Mouse (Mus musculus) gastrocnemius, postnatal 10 days (tissue): ENCODE data around the gene Ube4a. TPM values are rescaled to one million over a fixed set of nuclear protein-coding genes. Genes with fewer than 3 reads are reported as not detected.
A peak's percentile ranks its signal among the peaks of the same experiment; 100 is the strongest.

Source experiments
- DNase-seq: peaks from one replicate; pipeline ENCODE4 v3.0.0; 2021; ENCODE audit warnings: mixed read lengths
- long read RNA-seq, 2 experiments: library from polyadenylated mRNA; stranded (forward); transcript quantifications; one replicate each; pipeline ENCODE4 v2.0.0; 2021
- total RNA-seq, 2 experiments: library from RNA; stranded (reverse); gene quantifications; 2 replicates each; pipeline ENCODE4 v1.2.3; 2021

The Ube4a gene
- total RNA-seq, result 10 to 100 TPM; 30.5 to 34.3 TPM
- long read RNA-seq, experiment 1, partial matches to known transcripts, result 0 of 5 reads
- long read RNA-seq, experiment 1, other reads (novel, unspliced or antisense), result 5 of 5 reads
- long read RNA-seq, experiment 2, partial matches to known transcripts, result 0 of 2 reads
- long read RNA-seq, experiment 2, other reads (novel, unspliced or antisense), result 2 of 2 reads

DNA sequence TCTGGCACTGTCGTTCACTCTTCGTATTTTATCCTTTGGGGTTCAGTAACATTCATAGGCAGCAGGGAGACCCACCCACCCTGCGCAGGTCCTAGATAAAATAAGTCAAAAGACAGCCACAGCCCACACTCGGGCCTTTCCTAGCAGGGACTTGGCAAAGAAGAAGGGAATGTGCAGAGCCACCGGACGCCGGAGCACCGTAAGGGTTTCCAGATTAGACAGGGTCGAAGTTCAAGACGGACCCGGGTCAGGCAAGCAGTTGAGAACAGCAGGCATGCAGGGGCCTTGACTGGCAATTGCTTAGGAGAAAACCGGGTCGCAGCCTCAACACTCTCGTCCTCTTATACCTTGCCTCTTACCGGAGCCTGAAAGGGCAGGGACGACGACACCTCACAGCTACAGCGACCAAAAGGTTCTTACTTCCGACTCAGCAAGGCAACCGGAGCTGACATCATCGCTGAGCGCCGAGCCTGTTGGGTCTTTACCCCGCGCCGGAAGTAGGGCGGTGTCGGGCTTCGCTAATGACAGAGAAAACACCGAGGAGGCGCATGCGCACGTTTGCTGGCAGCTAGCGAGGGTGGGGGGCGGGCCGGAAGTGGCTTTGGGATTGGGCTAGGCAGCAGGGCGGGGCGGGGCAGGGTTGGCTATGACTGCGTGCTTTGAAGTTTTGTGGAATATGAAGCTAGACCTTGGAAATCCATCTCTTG, at the start of gene Ube4a:
TSS of gene Ube4a (minus strand) at position 475 of the 707 bp plus-strand sequence.
- DNase-seq, result peak; percentile 99

DNA sequence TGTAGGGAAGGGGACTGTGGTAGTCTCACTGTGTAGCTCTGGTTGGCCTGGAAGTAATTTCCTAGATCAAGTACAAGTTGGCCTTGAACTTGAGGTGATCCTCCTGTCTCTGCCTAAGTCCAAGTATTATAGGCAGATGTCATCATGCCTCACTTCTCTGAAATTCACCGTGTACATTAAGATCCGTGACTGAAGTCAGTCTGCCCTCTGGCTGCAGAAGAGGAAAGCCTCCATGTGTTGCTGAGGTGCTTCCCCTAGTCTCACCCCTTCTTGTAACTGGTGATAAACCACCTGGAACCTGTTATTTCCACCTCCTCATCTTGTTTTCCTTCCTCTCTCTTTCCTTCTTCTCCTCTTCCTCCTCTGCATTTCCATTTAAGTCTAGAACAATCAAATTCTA, 49.5 kb upstream of the Ube4a start:
- no peak for DNase-seq

DNA sequence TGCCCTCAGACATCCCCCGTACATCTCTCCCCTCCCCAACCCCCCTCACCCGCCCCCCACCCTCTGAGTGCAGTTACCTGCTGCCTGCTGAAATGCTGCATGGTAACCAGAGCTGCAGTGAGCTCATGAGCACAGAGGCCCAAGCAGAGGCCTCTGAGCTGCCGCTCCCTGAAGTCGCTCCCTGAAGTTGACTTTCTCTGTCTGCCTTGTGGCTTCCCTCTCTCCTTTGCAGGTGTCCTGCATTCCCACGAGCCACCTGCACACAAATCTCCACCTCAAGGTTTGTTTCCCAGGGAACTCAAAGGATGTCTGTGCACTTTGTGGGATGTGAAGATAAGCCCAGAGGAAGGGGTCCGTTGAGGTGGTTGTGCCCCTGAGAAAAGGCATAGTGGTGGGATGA, 45.9 kb upstream of the Ube4a start:
- DNase-seq, result no peak

GRCm38 (mm10) chr9:45010461-45010860, 45.1 kb upstream of the Ube4a start:
- DNase-seq, result no peak

GRCm38 (mm10) chr9:45009180-45010078, 44.0 kb upstream of the Ube4a start, which contains the start of gene Cd3e:
TSS of gene Cd3e (minus strand) at chr9:45009627.
- DNase-seq, result no peak

- DNase-seq, result no peak
Observed at GRCm38 (mm10) chr9:45008342-45008741, 42.9 kb upstream of the Ube4a start.

DNA sequence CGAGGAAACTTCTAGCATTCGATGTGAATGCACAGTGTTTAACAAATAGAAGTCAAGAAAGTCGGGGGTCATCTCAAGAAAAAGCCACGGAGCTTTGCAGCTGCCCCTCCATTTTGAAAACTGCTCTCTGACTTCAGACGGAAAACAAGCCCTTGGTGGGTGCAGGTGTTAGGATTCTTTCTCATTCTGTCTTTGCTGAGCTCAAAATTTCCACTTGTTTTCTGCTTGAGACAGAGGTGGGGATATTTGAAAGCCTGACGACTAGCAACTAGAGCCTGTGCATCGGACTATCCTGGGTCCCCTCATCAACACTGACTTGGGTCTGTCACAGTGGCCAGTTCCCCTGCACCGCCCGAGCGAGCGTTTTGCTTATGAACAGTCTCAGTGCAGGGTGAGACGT, 42.0 kb upstream of the Ube4a start:
- no peak for DNase-seq

GRCm38 (mm10) chr9:45000249-45000648, 34.8 kb upstream of the Ube4a start:
- DNase-seq, result no peak

DNA sequence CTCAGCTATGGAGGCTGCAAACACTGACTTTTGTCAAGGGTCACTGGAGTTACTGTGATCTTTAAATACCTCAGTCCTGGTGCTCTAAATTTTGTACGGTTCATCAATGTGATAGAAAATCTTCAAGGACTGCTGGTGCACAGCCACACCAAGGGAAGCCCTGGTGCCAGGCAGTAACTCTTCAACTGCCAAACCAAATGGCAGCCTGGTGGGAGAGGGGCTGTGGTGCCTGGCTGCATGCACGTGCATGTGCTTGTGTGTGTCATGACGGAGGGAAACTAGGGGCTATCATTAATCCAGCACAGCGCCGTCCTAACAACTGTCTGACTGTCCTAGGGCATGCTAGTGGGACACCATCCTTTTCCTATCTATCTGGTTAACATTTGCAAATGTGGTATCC, 34.4 kb upstream of the Ube4a start:
- no peak for DNase-seq

DNA sequence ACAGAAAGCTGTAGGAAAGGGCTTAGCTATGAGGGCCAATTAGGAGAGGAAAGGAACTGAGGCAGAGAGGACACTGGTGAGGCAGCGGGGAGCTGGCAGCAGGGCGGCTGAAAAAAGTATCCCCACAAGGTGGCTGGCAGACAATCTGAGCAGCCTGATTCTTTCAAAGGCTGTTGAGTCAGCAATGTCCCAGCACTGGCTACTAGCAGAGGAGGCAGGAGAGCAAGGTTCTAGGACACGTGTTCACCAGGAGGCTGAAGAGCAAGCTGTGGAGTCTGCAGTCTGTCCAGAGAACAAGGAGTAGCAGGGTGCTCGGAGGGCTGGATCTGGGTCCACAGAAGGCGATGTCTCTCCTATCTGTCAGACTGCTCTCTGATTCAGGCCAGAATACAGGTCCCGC, 33.8 kb upstream of the Ube4a start:
- DNase-seq, result no peak

DNA sequence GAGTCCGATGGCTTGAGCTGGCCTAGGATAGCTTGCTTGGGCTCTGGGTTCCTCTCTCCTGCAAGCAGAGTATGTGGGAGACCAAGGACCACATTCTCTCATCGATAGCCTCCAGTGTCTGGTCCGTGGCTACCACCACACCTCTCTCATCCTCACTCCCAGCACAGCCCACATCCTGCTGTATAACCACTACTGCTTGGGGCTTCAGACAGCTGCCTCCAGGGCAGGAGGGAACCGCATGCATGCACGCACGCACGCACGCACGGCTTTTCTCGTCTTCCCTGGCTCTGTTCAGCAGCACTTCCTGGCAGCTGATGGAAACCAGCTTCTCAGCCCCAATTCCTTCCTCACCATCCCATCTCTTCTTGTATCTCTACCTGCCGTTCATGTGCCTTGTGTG, 32.7 kb upstream of the Ube4a start:
- no peak for DNase-seq

GRCm38 (mm10) chr9:44996590-44996989, 31.2 kb upstream of the Ube4a start:
- no peak for DNase-seq

DNA sequence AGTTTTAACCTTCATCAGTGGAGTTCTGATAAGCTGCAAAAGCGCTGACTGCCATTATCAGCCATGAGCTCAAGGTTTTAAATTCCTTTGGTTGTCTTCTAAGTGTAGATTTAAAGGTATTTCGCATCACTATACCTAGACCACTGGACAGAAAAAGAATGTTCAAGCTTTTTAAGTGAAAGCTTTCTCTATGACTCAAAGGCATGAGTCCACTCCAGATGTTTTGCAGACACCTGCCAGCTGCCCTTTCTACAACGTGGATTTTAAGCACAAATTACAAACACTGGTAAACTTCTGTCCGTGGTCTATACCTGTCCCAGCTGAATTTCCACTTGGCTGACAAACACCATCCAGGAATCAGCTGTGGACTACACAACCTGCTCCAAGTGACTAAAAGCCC, 29.6 kb upstream of the Ube4a start:
- no peak for DNase-seq

- no peak for DNase-seq
Observed at GRCm38 (mm10) chr9:44993268-44993667, 27.9 kb upstream of the Ube4a start.

DNA sequence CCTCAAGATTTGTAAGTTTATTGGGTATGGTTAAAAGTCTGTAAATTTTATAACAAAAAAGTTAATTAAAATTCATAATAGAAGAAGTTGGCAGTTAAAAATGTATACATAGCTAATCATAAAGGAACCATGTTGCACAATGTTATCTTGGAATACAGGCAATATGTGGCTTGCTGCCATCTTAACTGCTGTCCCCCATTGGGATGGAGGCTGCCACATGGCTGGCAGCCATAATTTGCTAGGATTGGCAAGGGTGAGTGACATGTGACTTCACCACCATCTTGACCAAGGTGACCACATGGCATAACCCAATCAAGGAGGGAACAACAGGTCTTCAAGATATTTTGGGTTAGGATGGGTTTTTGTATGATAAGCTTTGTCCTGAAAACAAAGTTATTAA, 26.9 kb upstream of the Ube4a start:
- no peak for DNase-seq

DNA sequence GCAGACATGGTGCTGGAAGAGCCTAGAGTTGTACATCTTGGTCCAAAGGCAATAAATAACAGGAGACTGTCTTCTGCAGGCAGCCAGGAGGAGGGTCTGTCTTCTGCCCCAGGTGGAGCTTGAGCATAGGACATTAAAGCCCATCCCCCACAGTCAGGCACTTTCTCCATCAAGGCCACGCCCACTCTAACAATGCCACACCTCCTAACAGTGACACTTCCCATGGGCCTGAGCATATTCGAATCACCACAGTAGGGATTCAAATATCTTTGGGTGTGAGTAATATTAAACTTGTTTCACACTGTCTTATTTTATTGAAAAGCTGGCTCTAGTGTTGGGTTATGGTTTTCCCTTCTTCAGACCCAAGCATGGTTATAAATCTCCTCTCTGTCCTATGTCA, 26.4 kb upstream of the Ube4a start:
- DNase-seq, result no peak

GRCm38 (mm10) chr9:44986976-44987375, 21.6 kb upstream of the Ube4a start:
- no peak for DNase-seq

GRCm38 (mm10) chr9:44986242-44986781, 20.9 kb upstream of the Ube4a start:
- DNase-seq, result no peak

DNA sequence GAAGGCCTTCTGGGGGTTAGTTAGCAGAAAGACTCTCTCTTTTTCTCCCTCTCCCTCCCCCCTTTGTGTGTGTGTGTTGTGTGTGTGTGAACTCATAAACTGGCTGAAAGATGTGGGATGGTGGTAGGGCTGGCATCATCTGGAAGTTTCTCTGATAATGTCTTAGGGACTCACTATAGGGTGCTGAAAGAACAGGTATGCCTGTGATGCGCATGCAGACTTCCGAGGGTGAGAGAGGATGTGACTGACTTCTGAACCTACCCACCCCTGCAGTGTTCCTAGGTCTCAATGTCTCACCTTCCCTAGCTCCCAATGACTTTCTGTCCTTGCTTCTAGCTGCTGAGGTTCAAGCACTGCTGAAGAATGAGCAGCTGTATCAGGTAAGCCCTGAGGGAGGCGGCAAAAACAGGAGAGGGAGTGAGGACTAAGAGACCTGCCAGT, 20.3 kb upstream of the Ube4a start:
- DNase-seq, result no peak

GRCm38 (mm10) chr9:44983001-44983400, 17.6 kb upstream of the Ube4a start:
- DNase-seq, result no peak

GRCm38 (mm10) chr9:44982531-44982930, 17.1 kb upstream of the Ube4a start:
- DNase-seq, result no peak

GRCm38 (mm10) chr9:44982081-44982480, 16.7 kb upstream of the Ube4a start:
- DNase-seq, result no peak

- no peak for DNase-seq
Observed at GRCm38 (mm10) chr9:44981676-44982075, 16.3 kb upstream of the Ube4a start, which contains the start of gene Cd3d. TSS of gene Cd3d (plus strand) at chr9:44981786.
